Mouse (Mus musculus): ENCODE measurements around the gene Flnc. TPM values are rescaled to one million over a fixed set of nuclear protein-coding genes. Genes with fewer than 3 reads are reported as not detected.

Gene Flnc
- polyA plus RNA-seq, 1 experiment from 2014 or later, result 10.1 TPM

- Histone ChIP-seq H3K4me1 (ENCODE audit: insufficient read depth) (no peaks in the 10 kb centered on the region), H3K4me3 (ENCODE audit: low read depth, low read length) (no peak overlapping the region), H3K36me3 (ENCODE audit: insufficient read depth) (peaks cover 36% of the 10 kb centered on the region), H3K9ac (no peak overlapping the region), H3K4me2 (no peak overlapping the region), H3K27ac (ENCODE audit: low read depth) (no peak overlapping the region), H3K9me3 (ENCODE audit: low read depth, low read length) (no peaks in the 10 kb centered on the region), H3K27me3 (ENCODE audit: insufficient read depth, low read length) (no peaks in the 10 kb centered on the region)
- ATAC-seq (ENCODE audit: insufficient read depth) (no peak), DNase-seq (no peak)
- no peak for TF ChIP-seq CTCF (IDR thresholded peaks at IDR 0.05; ENCODE audit: low read depth)
- 44% methylated on average over 7 of the region's 7 CpGs for WGBS
Measured at GRCm38 (mm10) chr6:29461502-29461901, 28.4 kb downstream of the Flnc start.

GRCm38 (mm10) chr6:29463388-29463787 is 30.3 kb downstream of the Flnc start:
- 81% methylated on average over 3 of the region's 3 CpGs for WGBS
- no peak for ATAC-seq (ENCODE audit: insufficient read depth)

GRCm38 (mm10) chr6:29467583-29468354 is 34.7 kb downstream of the Flnc start, which contains the start of gene Atp6v1f:
Atp6v1f (plus strand) TSS chr6:29467718.
- peak within 1 kb of the TSS; percentile 72 for H3K4me2 ChIP-seq
- under 1% methylated on average over 39 of the region's 39 CpGs for WGBS
- ATAC-seq (ENCODE audit: insufficient read depth), result peak; percentile 96
- no peaks in the 10 kb centered on the region for H3K9me3 ChIP-seq (ENCODE audit: low read depth, low read length)
- H3K27me3 ChIP-seq (ENCODE audit: insufficient read depth, low read length), result no peaks in the 10 kb centered on the region
- peaks cover 18% of the 10 kb centered on the region for H3K36me3 ChIP-seq (ENCODE audit: insufficient read depth)
- peak; percentile 97 for DNase-seq
- H3K4me1 ChIP-seq (ENCODE audit: insufficient read depth), result 0 out of 2 replicates have a peak, but pooled peaks cover 9% of the 10 kb centered on the region
- peak within 1 kb of the TSS; percentile 61 for H3K9ac ChIP-seq
- H3K27ac ChIP-seq (ENCODE audit: low read depth), result 0 out of 2 replicates have a peak within 1 kb of the TSS, but pooled peaks have one; percentile 42
- TF ChIP-seq CTCF (IDR thresholded peaks at IDR 0.05; ENCODE audit: low read depth), result no peak
- H3K4me3 ChIP-seq (ENCODE audit: low read depth, low read length), result peak within 1 kb of the TSS; percentile 68

More at GRCm38 (mm10) chr6:29463388-29463787, 30.3 kb downstream of the Flnc start:
- TF ChIP-seq CTCF (IDR thresholded peaks at IDR 0.05; ENCODE audit: low read depth), result no peak
- H3K27me3 ChIP-seq (ENCODE audit: insufficient read depth, low read length), result no peaks in the 10 kb centered on the region
- no peak overlapping the region for H3K27ac ChIP-seq (ENCODE audit: low read depth)
- H3K4me3 ChIP-seq (ENCODE audit: low read depth, low read length), result no peak overlapping the region
- no peaks in the 10 kb centered on the region for H3K9me3 ChIP-seq (ENCODE audit: low read depth, low read length)
- H3K4me2 ChIP-seq, result no peak overlapping the region
- peaks cover 21% of the 10 kb centered on the region for H3K36me3 ChIP-seq (ENCODE audit: insufficient read depth)
- no peak overlapping the region for H3K9ac ChIP-seq
- 0 out of 2 replicates have a peak, but pooled peaks cover 1% of the 10 kb centered on the region for H3K4me1 ChIP-seq (ENCODE audit: insufficient read depth)
- no peak for DNase-seq

- Histone ChIP-seq H3K9ac (peak overlapping the region; percentile 61; the same call in 1 of the 2 replicates), H3K4me1 (ENCODE audit: insufficient read depth) (0 out of 2 replicates have a peak, but pooled peaks cover 9% of the 10 kb centered on the region), H3K27me3 (ENCODE audit: insufficient read depth, low read length) (no peaks in the 10 kb centered on the region), H3K36me3 (ENCODE audit: insufficient read depth) (peaks cover 18% of the 10 kb centered on the region), H3K4me2 (peak overlapping the region; percentile 72), H3K27ac (ENCODE audit: low read depth) (no peak overlapping the region), H3K4me3 (ENCODE audit: low read depth, low read length) (peak overlapping the region; percentile 68), H3K9me3 (ENCODE audit: low read depth, low read length) (no peaks in the 10 kb centered on the region)
- WGBS, result 80% methylated on average over 3 of the region's 3 CpGs
- no peak for DNase-seq
- TF ChIP-seq CTCF (IDR thresholded peaks at IDR 0.05; ENCODE audit: low read depth), result no peak
- ATAC-seq (ENCODE audit: insufficient read depth), result no peak
Measured at GRCm38 (mm10) chr6:29468851-29469250, 35.8 kb downstream of the Flnc start.

GRCm38 (mm10) chr6:29471137-29471536 is 38.1 kb downstream of the Flnc start, which contains the start of gene Atp6v1fnb:
Atp6v1fnb (plus strand) TSS chr6:29471437.
- no peak for DNase-seq
- 0 out of 2 replicates have a peak, but pooled peaks cover 9% of the 10 kb centered on the region for H3K4me1 ChIP-seq (ENCODE audit: insufficient read depth)
- no peak for ATAC-seq (ENCODE audit: insufficient read depth)
- H3K4me2 ChIP-seq, result no peak within 1 kb of the TSS
- TF ChIP-seq CTCF (IDR thresholded peaks at IDR 0.05; ENCODE audit: low read depth), result no peak
- H3K27me3 ChIP-seq (ENCODE audit: insufficient read depth, low read length), result no peaks in the 10 kb centered on the region
- 88% methylated on average over 4 of the region's 4 CpGs for WGBS
- H3K9me3 ChIP-seq (ENCODE audit: low read depth, low read length), result no peaks in the 10 kb centered on the region
- H3K4me3 ChIP-seq (ENCODE audit: low read depth, low read length), result no peak within 1 kb of the TSS
- H3K27ac ChIP-seq (ENCODE audit: low read depth), result no peak within 1 kb of the TSS
- no peak within 1 kb of the TSS for H3K9ac ChIP-seq
- H3K36me3 ChIP-seq (ENCODE audit: insufficient read depth), result peaks cover 18% of the 10 kb centered on the region

GRCm38 (mm10) chr6:29473941-29474691 is 41.1 kb downstream of the Flnc start:
- 3% methylated on average over 33 of the region's 33 CpGs for WGBS
- peaks cover 18% of the 10 kb centered on the region for H3K36me3 ChIP-seq (ENCODE audit: insufficient read depth)
- peak overlapping the region; percentile 38 for H3K4me3 ChIP-seq (ENCODE audit: low read depth, low read length)
- no peaks in the 10 kb centered on the region for H3K9me3 ChIP-seq (ENCODE audit: low read depth, low read length)
- no peak overlapping the region for H3K27ac ChIP-seq (ENCODE audit: low read depth)
- 0 out of 2 replicates have a peak, but pooled peaks cover under 1% of the 10 kb centered on the region for H3K4me1 ChIP-seq (ENCODE audit: insufficient read depth)
- peak overlapping the region; percentile 59 for H3K4me2 ChIP-seq
- H3K9ac ChIP-seq, result peak overlapping the region; percentile 41
- ATAC-seq (ENCODE audit: insufficient read depth) (peak; percentile 98), DNase-seq (peak; percentile 93)
- no peak for TF ChIP-seq CTCF (IDR thresholded peaks at IDR 0.05; ENCODE audit: low read depth)
- no peaks in the 10 kb centered on the region for H3K27me3 ChIP-seq (ENCODE audit: insufficient read depth, low read length)

GRCm38 (mm10) chr6:29474736-29475135 is 41.7 kb downstream of the Flnc start:
- Histone ChIP-seq H3K27ac (ENCODE audit: low read depth) (no peak overlapping the region), H3K9ac (no peak overlapping the region), H3K4me3 (ENCODE audit: low read depth, low read length) (no peak overlapping the region), H3K4me2 (peak overlapping the region; percentile 59), H3K4me1 (ENCODE audit: insufficient read depth) (no peaks in the 10 kb centered on the region), H3K27me3 (ENCODE audit: insufficient read depth, low read length) (no peaks in the 10 kb centered on the region), H3K9me3 (ENCODE audit: low read depth, low read length) (no peaks in the 10 kb centered on the region), H3K36me3 (ENCODE audit: insufficient read depth) (peaks cover 18% of the 10 kb centered on the region)
- no peak for DNase-seq
- no peak for ATAC-seq (ENCODE audit: insufficient read depth)
- 57% methylated on average over 2 of the region's 2 CpGs for WGBS
- no peak for TF ChIP-seq CTCF (IDR thresholded peaks at IDR 0.05; ENCODE audit: low read depth)

Data from lung, embryonic 14.5 days (tissue).